Mouse (Mus musculus) lung, postnatal 0 days (tissue): ENCODE results near the gene 9930022D16Rik. TPM values are rescaled to one million over a fixed set of nuclear protein-coding genes. Genes with fewer than 3 reads are reported as not detected.
A peak's percentile ranks its signal among the peaks of the same experiment; 100 is the strongest.

Experiments used
- ATAC-seq: fragments of 200-750 bp; cut with Nextera tagmentation; 2 replicates; pipeline ENCODE4 v1.8.0; 2017; ENCODE audit warnings: moderate library complexity
- DNase-seq: peaks from one replicate; pipeline ENCODE4 v3.0.0-alpha.2; 2016; ENCODE audit warnings: low spot score
- H3K27ac ChIP-seq: fragments of 300-500 bp; sonication (generic); 2 replicates; pipeline ENCODE4 v1.5.1; 2014; ENCODE audit warnings: antibody characterized with exemption, mild to moderate bottlenecking, low read length, mixed read lengths
- H3K27me3 ChIP-seq: fragments of 300-500 bp; sonication (generic); replicated peaks from 2 replicates; pipeline ENCODE4 v1.6.1; 2014; ENCODE audit warnings: low read length, mixed read lengths; ENCODE audit not compliant: insufficient read depth
- H3K36me3 ChIP-seq: fragments of 300-500 bp; sonication (generic); 2 replicates; pipeline ENCODE4 v1.6.1; 2014; ENCODE audit warnings: low read length, mixed read lengths; ENCODE audit not compliant: insufficient read depth
- H3K4me1 ChIP-seq: fragments of 300-500 bp; sonication (generic); 2 replicates; pipeline ENCODE4 v1.6.1; 2014; ENCODE audit warnings: antibody characterized with exemption, low read depth, low read length, mixed read lengths; ENCODE audit not compliant: insufficient read depth
- H3K4me2 ChIP-seq: fragments of 300-500 bp; sonication (generic); replicated peaks from 2 replicates; pipeline ENCODE4 v1.6.1; 2014; ENCODE audit warnings: low read depth, mild to moderate bottlenecking, low read length, moderate library complexity, mixed read lengths
- H3K4me3 ChIP-seq: fragments of 300-500 bp; sonication (generic); 2 replicates; pipeline ENCODE4 v1.5.1; 2014; ENCODE audit warnings: low read depth, low read length
- H3K9ac ChIP-seq: fragments of 300-500 bp; sonication (generic); replicated peaks from 2 replicates; pipeline ENCODE4 v1.6.1; 2014; ENCODE audit warnings: low read depth, mild to moderate bottlenecking
- H3K9me3 ChIP-seq: fragments of 300-500 bp; sonication (generic); 2 replicates; pipeline ENCODE4 v1.6.1; 2016; ENCODE audit warnings: low read length, mixed read lengths
- CTCF ChIP-seq: IDR thresholded peaks from 2 replicates; pipeline ENCODE4 v1.5.1; 2016; ENCODE audit warnings: antibody characterized with exemption, mild to moderate bottlenecking
- EP300 ChIP-seq: IDR thresholded peaks from 2 replicates; pipeline ENCODE4 v1.6.1; 2016; ENCODE audit warnings: antibody characterized with exemption, mild to moderate bottlenecking, control low read depth
- WGBS: fragments of 180-500 bp; shearing (Covaris S2); extraction: QIAGEN DNeasy Blood & Tissue Kit; methylation state at CpG from one replicate; pipeline ENCODE4 v1.1.7; 2014; 5-methylcytosine and 5-hydroxymethylcytosine counted together
- polyA plus RNA-seq: library from polyadenylated mRNA; unstranded; fragments of >200 nt; fragmentation: Nextera tagmentation; extraction: Ambion mirVana; gene quantifications from 2 replicates; pipeline ENCODE4 v1.2.1, GENCODE M21; 2015

The 9930022D16Rik gene
- polyA plus RNA-seq, 1 experiment from 2014 or later, result 0.07 TPM

- 51% methylated on average over 5 of the region's 5 CpGs for WGBS
Measured at GRCm38 (mm10) chr11:109389046-109389445, 24.7 kb upstream of the 9930022D16Rik start.

GRCm38 (mm10) chr11:109391200-109391599 lies 22.5 kb upstream of the 9930022D16Rik start:
- 85% methylated on average over 7 of the region's 7 CpGs for WGBS
- H3K27me3 ChIP-seq, result no peaks in the 10 kb centered on the region
- H3K4me3 ChIP-seq, result no peak overlapping the region
- no peak overlapping the region for H3K9ac ChIP-seq
- H3K9me3 ChIP-seq, result no peaks in the 10 kb centered on the region
- no peak overlapping the region for H3K4me2 ChIP-seq
- ATAC-seq, result no peak
- no peak for DNase-seq
- TF ChIP-seq EP300 (no peak), CTCF (no peak)
- H3K4me1 ChIP-seq, result peaks cover 9% of the 10 kb centered on the region; the same call in 1 of the 2 replicates
- 0 out of 2 replicates have a peak, but pooled peaks cover 5% of the 10 kb centered on the region for H3K36me3 ChIP-seq
- H3K27ac ChIP-seq, result no peak overlapping the region

More at GRCm38 (mm10) chr11:109389046-109389445, 24.7 kb upstream of the 9930022D16Rik start:
- no peak for TF ChIP-seq CTCF
- no peak for TF ChIP-seq EP300
- Histone ChIP-seq H3K27ac (no peak overlapping the region), H3K36me3 (no peaks in the 10 kb centered on the region), H3K9ac (no peak overlapping the region), H3K9me3 (no peaks in the 10 kb centered on the region), H3K4me2 (no peak overlapping the region), H3K27me3 (no peaks in the 10 kb centered on the region), H3K4me1 (peaks cover 9% of the 10 kb centered on the region; the same call in 1 of the 2 replicates), H3K4me3 (no peak overlapping the region)
- DNase-seq, result peak; percentile 44
- ATAC-seq, result peak; percentile 38; the same call in 1 of the 2 replicates

- Histone ChIP-seq H3K4me1 (peaks cover 9% of the 10 kb centered on the region; the same call in 1 of the 2 replicates), H3K36me3 (peaks cover 5% of the 10 kb centered on the region; the same call in 1 of the 2 replicates), H3K9me3 (no peaks in the 10 kb centered on the region), H3K4me3 (no peak overlapping the region), H3K27me3 (no peaks in the 10 kb centered on the region), H3K27ac (no peak overlapping the region), H3K9ac (no peak overlapping the region), H3K4me2 (no peak overlapping the region)
- ATAC-seq (no peak), DNase-seq (no peak)
- 50% methylated on average over 7 of the region's 7 CpGs for WGBS
- TF ChIP-seq CTCF, result no peak
- TF ChIP-seq EP300, result no peak
Measured at GRCm38 (mm10) chr11:109391760-109392159, 22.0 kb upstream of the 9930022D16Rik start.

GRCm38 (mm10) chr11:109392601-109393000 lies 21.1 kb upstream of the 9930022D16Rik start:
- Histone ChIP-seq H3K27me3 (no peaks in the 10 kb centered on the region), H3K36me3 (peaks cover 5% of the 10 kb centered on the region; the same call in 1 of the 2 replicates), H3K9me3 (no peaks in the 10 kb centered on the region), H3K4me1 (peaks cover 9% of the 10 kb centered on the region; the same call in 1 of the 2 replicates), H3K27ac (no peak overlapping the region), H3K4me3 (no peak overlapping the region), H3K4me2 (no peak overlapping the region), H3K9ac (no peak overlapping the region)
- no peak for ATAC-seq
- TF ChIP-seq EP300 (no peak), CTCF (no peak)
- WGBS, result 76% methylated on average over 9 of the region's 9 CpGs
- DNase-seq, result no peak

- no peaks in the 10 kb centered on the region for H3K27me3 ChIP-seq
- H3K4me2 ChIP-seq, result no peak overlapping the region
- no peak for TF ChIP-seq CTCF
- TF ChIP-seq EP300, result no peak
- H3K4me1 ChIP-seq, result 0 out of 2 replicates have a peak, but pooled peaks cover 2% of the 10 kb centered on the region
- H3K36me3 ChIP-seq, result peaks cover 5% of the 10 kb centered on the region; the same call in 1 of the 2 replicates
- H3K27ac ChIP-seq, result no peak overlapping the region
- 75% methylated on average over 9 of the region's 9 CpGs for WGBS
- no peak overlapping the region for H3K9ac ChIP-seq
- H3K4me3 ChIP-seq, result no peak overlapping the region
- no peaks in the 10 kb centered on the region for H3K9me3 ChIP-seq
- no peak for DNase-seq
- no peak for ATAC-seq
Measured at GRCm38 (mm10) chr11:109394758-109395157, 19.0 kb upstream of the 9930022D16Rik start.

GRCm38 (mm10) chr11:109395291-109395690 lies 18.4 kb upstream of the 9930022D16Rik start:
- Histone ChIP-seq H3K4me2 (no peak overlapping the region), H3K9ac (no peak overlapping the region), H3K36me3 (peaks cover 5% of the 10 kb centered on the region; the same call in 1 of the 2 replicates), H3K27ac (no peak overlapping the region), H3K4me3 (no peak overlapping the region), H3K4me1 (0 out of 2 replicates have a peak, but pooled peaks cover 2% of the 10 kb centered on the region), H3K9me3 (no peaks in the 10 kb centered on the region), H3K27me3 (no peaks in the 10 kb centered on the region)
- no peak for DNase-seq
- WGBS, result 84% methylated on average over 9 of the region's 9 CpGs
- TF ChIP-seq EP300, result no peak
- no peak for TF ChIP-seq CTCF
- no peak for ATAC-seq

GRCm38 (mm10) chr11:109406431-109406830 lies 7.3 kb upstream of the 9930022D16Rik start:
- no peak overlapping the region for H3K27ac ChIP-seq
- H3K4me1 ChIP-seq, result no peaks in the 10 kb centered on the region
- no peaks in the 10 kb centered on the region for H3K9me3 ChIP-seq
- no peak overlapping the region for H3K4me2 ChIP-seq
- ATAC-seq, result no peak
- H3K36me3 ChIP-seq, result no peaks in the 10 kb centered on the region
- no peak overlapping the region for H3K9ac ChIP-seq
- 83% methylated on average over 5 of the region's 5 CpGs for WGBS
- H3K27me3 ChIP-seq, result no peaks in the 10 kb centered on the region
- TF ChIP-seq CTCF, result no peak
- TF ChIP-seq EP300, result no peak
- DNase-seq, result no peak
- no peak overlapping the region for H3K4me3 ChIP-seq
